Mouse (Mus musculus): Measurements from ENCODE around the gene Tmeff2.

The Tmeff2 gene

DNA sequence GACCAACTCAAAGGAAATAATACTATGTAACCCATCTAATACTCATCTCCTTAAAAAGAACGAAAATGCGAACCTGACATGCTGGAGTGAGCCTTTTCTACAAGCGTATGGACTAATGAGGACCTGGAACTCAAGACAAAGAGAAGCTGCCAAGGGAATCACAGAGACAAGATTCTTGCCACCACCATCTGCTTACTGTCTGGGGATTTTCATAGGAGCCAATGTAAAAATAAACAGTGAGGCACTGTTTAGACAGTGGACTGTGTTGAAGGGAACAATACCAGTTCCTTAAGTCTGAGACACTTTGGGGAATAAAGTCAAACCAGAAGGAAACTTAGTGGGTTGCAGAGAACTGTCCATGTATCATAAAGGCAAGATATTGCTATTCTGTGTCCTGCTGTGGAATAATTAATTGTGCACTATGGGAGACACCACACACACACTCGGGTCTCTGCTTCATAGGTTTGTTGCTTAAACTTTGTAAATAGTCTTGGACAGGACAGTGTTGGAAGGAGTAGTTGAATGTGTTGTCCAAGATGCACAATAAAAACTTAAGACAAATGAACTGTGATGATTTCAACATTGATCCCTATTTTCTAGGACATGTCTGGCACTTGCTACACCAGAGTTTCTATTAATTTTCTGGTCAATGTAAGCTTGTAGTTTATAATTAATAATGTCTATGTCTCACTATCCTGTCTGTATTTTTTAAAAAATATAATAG, 79.1 kb downstream of the Tmeff2 start:
- DNase-seq (ENCODE audit: inconsistent ontology term) = no peak

- DNase-seq (ENCODE audit: inconsistent ontology term) = no peak
Observed at GRCm38 (mm10) chr1:50980591-50980990, 80.1 kb downstream of the Tmeff2 start.

DNA sequence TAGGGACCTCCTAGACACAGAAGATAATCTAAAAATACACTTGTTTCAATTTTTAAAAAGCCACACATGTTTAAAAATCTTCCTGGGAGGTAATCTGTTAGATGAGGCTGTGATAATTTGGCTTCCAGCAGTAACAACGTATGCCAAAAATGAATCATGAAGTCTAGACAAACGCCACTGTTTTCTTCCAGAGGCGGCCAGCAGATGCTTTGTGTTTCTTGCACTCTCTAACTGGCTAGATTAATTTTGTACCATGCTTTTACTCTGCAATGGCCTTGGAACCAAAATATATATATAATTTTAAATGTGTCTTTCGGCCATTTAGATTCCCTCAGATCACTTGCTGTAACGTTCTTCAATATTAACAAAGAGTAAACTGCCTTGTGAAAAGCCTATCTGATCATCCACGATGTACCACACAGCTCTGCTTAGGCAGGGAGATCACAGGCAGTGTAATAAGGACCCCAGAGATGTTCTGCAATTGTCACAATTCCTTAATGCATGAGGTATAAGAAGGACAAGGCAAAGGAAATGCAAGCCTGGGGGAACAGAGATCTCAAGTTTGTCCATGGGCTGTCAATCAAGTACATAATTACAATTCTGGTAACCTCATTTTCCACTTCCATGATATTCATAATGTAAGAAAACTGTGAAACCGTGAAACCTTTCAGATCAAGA, 80.8 kb downstream of the Tmeff2 start:
- peak; percentile 32 for DNase-seq (ENCODE audit: inconsistent ontology term)

- DNase-seq (ENCODE audit: inconsistent ontology term) = no peak
Observed at GRCm38 (mm10) chr1:50990661-50991060, 90.2 kb downstream of the Tmeff2 start.

DNA sequence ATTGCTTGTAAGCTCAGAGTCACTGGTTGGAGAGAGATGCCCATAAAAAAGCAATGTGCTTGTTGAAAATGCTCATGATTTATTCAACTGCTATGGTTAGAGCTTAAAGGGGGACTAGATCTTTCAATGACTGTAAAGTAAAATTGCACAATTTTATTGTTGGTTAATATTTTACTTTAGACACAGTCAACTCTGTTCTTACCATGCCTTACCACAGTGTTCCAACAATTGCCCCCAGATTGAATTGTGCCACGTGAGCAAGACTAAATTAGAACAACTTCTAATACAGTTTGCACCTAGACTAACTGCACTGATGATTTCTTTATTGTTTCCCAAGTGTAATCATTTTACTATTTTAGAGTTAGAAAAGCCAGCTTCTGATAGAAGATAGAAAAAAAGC, 94.1 kb downstream of the Tmeff2 start:
- DNase-seq (ENCODE audit: inconsistent ontology term) = no peak

- DNase-seq (ENCODE audit: inconsistent ontology term) = no peak
Observed at GRCm38 (mm10) chr1:50999793-51000192, 99.3 kb downstream of the Tmeff2 start.

GRCm38 (mm10) chr1:51008344-51008743, 107.9 kb downstream of the Tmeff2 start:
- no peak for DNase-seq (ENCODE audit: inconsistent ontology term)

- DNase-seq (ENCODE audit: inconsistent ontology term) = peak; percentile 47
Observed at GRCm38 (mm10) chr1:51040249-51040648, 139.8 kb downstream of the Tmeff2 start.

DNA sequence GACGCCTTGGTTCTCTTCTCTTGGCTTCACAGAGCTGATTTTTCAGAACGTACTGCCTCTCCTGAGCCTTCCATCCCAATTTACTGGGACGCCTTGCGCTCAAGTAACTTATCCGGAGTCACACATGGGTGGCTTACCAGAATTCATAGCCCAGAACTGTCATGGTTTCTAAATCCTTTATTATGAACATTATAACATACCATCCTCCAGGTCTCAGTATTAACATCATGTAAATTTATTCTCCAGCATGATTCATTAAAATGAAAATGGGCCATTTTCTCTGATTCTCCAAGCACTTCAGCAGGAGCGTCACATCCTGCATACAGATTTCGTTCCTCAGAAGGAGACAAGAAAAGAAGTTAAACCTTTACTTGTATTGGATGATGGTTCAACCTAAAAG, 144.4 kb downstream of the Tmeff2 start:
- no peak for DNase-seq (ENCODE audit: inconsistent ontology term)

- no peak for DNase-seq (ENCODE audit: inconsistent ontology term)
Observed at GRCm38 (mm10) chr1:51064549-51064948, 164.1 kb downstream of the Tmeff2 start.

- DNase-seq (ENCODE audit: inconsistent ontology term) = peak; percentile 49
Observed at GRCm38 (mm10) chr1:51065652-51066051, 165.2 kb downstream of the Tmeff2 start.

DNA sequence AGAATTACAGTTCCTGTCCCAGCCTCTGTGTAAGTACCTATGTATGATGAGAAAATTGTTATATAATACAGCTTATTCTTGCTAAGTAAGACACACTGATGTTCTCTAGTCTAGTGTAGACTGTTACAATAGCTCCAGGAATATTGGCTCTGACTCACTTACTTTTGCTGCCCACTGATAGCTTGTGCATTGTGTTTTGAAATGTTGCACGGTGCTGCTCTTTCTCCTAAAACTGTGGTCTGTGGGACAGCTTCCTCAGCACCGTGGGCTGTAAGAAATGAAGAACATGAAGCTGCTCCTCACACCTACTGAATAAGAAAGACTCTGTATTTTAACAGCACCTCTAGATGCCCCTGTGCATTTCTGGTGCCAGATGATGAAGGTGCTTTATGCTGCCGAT, 168.4 kb downstream of the Tmeff2 start:
- DNase-seq (ENCODE audit: inconsistent ontology term) = no peak

DNA sequence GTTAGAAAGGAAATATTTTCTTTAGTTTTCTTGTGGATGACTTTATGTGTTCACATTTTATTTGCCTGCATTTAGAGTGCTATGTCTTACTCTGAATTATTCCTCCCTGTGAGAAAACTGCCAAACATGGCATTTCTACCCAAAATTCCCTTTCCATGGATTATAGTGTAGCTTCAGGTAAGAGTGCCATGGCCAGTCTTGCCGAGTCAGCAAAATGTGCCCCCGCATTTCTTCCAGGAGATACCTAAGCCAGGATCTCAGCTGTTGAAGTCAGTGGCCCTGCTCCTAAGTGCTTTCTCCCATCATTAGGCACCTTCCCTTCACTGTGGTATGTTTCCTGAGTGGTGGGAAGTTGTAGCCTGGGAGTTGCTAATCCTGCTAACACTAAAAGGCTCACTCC, 168.8 kb downstream of the Tmeff2 start:
- DNase-seq (ENCODE audit: inconsistent ontology term) = no peak

GRCm38 (mm10) chr1:51074076-51074475, 173.6 kb downstream of the Tmeff2 start:
- DNase-seq (ENCODE audit: inconsistent ontology term) = no peak

DNA sequence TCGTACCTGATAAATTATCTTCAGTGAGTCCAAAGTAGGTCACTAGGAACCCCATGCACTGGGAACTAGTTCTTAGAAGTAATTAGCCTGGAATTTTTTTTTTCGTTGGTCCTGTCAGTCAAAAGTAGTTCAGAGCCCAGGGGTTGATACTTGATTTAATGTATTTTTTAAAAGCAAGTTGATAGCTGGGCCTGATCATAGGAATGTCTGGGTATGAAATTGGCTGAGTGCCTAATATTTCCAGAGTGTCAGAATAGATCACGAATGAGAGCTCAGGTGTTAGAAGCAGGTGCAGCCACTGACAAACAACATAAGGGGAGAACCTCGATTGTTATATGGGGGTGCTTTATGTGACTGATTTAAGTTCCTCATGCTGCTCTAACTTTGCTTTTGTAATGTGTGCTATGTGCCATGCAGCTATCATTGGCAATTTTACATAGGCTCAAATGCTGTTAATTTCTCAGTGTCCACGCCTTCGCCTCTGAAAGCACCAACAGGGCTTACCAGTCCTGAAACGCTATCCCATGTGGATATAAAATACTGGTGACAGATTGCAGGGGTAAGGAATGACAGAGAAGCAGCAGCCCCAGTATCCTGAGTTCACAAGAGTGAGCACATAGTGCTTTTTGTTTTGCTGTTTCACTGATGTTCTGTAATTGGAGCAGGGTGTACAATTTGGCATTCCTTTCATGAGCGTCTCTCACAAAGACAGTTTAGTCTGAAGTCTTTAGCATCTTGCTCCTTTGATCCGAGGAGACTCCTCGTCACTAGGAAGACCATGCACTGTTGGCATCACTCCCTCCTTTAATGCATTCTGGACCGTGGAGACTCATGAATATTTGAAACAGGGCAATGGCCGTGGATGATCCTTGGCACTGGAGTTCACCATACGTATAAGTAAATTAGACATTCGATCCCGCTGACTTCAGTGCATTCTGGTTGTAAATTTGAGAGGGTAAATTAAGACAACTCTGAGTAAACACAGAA, 175.6 kb downstream of the Tmeff2 start:
- no peak for DNase-seq (ENCODE audit: inconsistent ontology term)

GRCm38 (mm10) chr1:51088921-51089320, 188.5 kb downstream of the Tmeff2 start:
- DNase-seq (ENCODE audit: inconsistent ontology term) = no peak

GRCm38 (mm10) chr1:51089803-51090202, 189.4 kb downstream of the Tmeff2 start:
- DNase-seq (ENCODE audit: inconsistent ontology term) = no peak

- DNase-seq (ENCODE audit: inconsistent ontology term) = peak; percentile 81
Observed at GRCm38 (mm10) chr1:51090212-51090761, 189.8 kb downstream of the Tmeff2 start.

DNA sequence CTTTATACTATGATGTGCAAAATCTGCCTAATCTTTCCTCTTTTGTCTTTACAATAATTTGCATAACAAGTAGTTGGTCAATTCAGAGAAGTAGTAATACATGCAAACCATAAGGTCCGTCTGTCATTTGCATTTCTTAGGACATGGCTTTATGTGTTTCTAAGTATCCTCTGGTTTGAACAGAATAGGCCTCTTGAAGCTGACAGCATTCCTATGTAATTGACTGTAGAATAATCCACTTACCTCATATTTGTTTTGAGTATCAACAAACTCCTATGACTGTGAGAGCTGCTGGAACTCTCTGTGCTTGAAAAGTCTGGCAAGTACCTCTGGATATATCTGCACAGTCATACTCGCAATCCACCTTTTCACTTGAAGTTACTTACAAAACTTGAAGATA, 194.3 kb downstream of the Tmeff2 start:
- DNase-seq (ENCODE audit: inconsistent ontology term) = peak; percentile 58

GRCm38 (mm10) chr1:51096848-51097598, 196.6 kb downstream of the Tmeff2 start:
- DNase-seq (ENCODE audit: inconsistent ontology term) = peak; percentile 65

GRCm38 (mm10) chr1:51101034-51101590, 200.7 kb downstream of the Tmeff2 start:
- no peak for DNase-seq (ENCODE audit: inconsistent ontology term)

All from Muller cell, postnatal 12 days (primary cell).